Mouse (Mus musculus): ENCODE measurements around the gene Kif3b. TPM values are rescaled to one million over a fixed set of nuclear protein-coding genes. Genes with fewer than 3 reads are reported as not detected.

Gene Kif3b
- polyA plus RNA-seq, 1 experiment: 9.4 TPM

DNA sequence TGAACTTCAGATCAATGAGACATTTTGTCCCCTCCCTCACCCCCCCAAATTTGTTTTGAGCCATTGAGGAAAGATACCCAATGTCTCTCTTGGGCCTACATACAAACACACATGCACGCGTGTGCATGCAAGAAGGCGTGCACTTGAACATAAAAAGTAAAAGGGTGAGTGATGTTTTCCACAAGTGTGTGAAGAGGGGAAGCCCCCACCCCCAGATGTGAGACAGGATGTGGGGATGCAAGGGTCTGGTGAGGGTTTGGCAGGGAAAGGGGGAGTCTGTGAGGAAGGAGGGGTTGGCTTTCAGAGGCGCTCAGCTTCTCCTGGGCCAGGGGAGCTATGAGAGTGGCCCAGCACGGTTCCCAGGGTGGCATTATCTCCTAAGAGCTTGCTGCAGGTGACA lies 12.9 kb upstream of the Kif3b start:
- H3K27ac ChIP-seq (replicated peaks; ENCODE audit: low read depth, low read length): no peak overlapping the region
- no peak overlapping the region for H3K4me3 ChIP-seq (ENCODE audit: insufficient read depth, low read depth, low read length)
- H3K4me1 ChIP-seq (ENCODE audit: control insufficient read depth, insufficient read depth, insufficient read length, low read length): no peaks in the 10 kb centered on the region

DNA sequence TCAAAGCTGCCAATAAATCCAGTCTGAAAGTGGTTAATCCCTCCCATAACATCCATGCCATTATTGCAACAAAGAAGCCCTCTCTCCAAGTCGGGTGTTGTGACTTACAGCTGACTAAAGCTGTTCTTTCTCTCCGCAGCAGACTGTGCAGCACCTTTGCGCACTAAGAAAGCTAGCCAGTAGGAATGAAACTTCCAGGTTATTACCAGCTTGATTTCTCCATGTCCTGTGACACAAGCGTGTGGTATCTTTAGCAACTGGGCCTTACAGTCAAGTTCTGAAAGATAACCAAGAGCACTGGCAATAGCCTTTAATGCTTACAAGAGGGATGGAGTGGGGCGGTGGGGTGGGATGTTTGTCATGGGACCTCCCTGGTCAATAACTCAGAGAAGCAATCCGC lies 7.3 kb upstream of the Kif3b start:
- Histone ChIP-seq H3K4me1 (ENCODE audit: control insufficient read depth, insufficient read depth, insufficient read length, low read length) (no peaks in the 10 kb centered on the region), H3K27ac (replicated peaks; ENCODE audit: low read depth, low read length) (no peak overlapping the region), H3K4me3 (ENCODE audit: insufficient read depth, low read depth, low read length) (no peak overlapping the region)

DNA sequence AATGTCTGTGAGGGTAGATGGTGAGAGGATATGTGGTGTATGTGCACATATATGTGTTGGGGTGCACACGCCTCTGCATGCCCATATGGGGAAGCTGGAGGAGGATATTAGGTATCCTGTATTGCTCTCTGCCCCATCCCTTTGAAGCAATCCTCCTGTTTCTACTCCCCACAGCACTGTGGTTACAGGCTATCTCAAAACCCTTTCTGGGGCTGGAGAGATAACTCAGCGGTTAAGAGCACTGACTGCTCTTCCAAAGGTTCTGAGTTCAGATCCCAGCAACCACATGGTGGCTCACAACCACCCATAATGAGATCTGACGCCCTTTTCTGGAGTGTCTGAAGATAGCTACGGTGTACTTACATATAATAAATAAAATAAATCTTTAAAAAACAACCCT lies 4.7 kb upstream of the Kif3b start:
- Histone ChIP-seq H3K4me1 (ENCODE audit: control insufficient read depth, insufficient read depth, insufficient read length, low read length) (no peaks in the 10 kb centered on the region), H3K27ac (replicated peaks; ENCODE audit: low read depth, low read length) (no peak overlapping the region), H3K4me3 (ENCODE audit: insufficient read depth, low read depth, low read length) (no peak overlapping the region)

DNA sequence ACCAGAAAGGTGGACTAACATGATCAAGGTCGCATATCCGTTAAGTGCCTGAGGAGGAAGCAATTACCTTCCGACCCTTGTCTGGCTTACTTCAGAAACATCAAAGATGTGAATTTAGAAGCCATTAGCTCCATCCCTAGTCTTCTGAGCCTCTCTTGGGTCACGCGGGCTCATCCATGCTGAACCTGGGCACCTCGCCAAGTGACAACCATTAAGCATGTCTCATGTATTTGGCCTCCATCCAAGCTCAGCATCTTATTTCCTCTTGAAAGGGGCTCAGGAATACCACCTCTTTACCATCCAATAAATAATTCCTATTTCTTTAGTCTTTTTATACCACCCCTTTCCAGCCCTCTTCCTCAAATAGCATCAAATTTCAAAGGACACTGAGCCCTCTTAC lies 3.4 kb upstream of the Kif3b start:
- H3K4me3 ChIP-seq (ENCODE audit: insufficient read depth, low read depth, low read length): no peak overlapping the region
- H3K4me1 ChIP-seq (ENCODE audit: control insufficient read depth, insufficient read depth, insufficient read length, low read length): peaks cover 3% of the 10 kb centered on the region; the same call in 1 of the 2 replicates
- no peak overlapping the region for H3K27ac ChIP-seq (replicated peaks; ENCODE audit: low read depth, low read length)

DNA sequence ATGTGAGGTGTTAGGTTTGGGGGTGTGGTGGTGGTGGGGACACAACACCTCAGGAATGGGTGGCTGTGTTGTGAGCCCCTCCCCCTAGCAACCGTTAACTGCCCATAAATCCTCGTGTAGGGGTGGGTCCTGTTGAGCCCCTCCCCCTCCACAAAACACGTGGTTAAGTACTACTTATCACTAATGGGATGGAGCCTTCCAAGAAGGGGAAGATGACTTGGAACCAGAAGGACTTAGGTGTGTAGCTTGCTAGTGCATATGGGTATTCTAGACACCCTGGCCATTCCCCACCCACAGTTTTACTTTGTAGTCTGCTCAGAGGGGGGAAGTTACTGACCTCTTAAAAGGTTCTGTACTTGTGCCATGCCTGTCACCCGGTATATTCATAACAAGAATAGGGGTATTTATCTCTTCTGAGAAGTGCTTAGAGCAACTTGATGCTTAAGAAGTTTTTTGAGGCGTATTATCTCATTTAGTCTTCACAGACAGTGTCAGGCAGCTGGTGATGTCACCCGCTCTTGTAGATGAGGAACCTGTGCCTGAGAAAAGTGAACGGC lies 1.2 kb downstream of the Kif3b start:
- peaks cover 3% of the 10 kb centered on the region; the same call in 1 of the 2 replicates for H3K4me1 ChIP-seq (ENCODE audit: control insufficient read depth, insufficient read depth, insufficient read length, low read length)
- no peak overlapping the region for H3K27ac ChIP-seq (replicated peaks; ENCODE audit: low read depth, low read length)
- H3K4me3 ChIP-seq (ENCODE audit: insufficient read depth, low read depth, low read length): peak overlapping the region; percentile 90; the same call in 1 of the 2 replicates

DNA sequence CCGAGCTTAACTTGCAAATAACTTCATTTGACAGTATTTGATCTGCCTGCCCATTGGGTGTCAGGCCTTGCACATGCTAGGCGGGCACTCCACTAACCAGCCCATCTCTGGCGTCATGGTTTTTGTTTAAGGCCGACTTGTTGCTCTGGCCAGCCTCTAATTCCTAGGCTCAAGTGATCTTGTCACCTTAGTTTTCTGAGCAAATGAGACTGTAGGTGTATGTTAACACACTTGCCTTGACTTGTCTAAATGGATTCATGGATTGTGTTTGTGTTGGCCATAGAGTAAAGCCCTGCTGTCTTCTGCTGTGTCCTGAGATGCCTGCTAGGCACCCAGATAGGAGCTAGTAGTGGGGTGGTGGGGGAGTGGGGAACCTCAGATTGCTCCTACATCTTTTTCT lies 4.0 kb downstream of the Kif3b start:
- H3K27ac ChIP-seq (replicated peaks; ENCODE audit: low read depth, low read length): no peak overlapping the region
- peaks cover 3% of the 10 kb centered on the region; the same call in 1 of the 2 replicates for H3K4me1 ChIP-seq (ENCODE audit: control insufficient read depth, insufficient read depth, insufficient read length, low read length)
- no peak overlapping the region for H3K4me3 ChIP-seq (ENCODE audit: insufficient read depth, low read depth, low read length)

DNA sequence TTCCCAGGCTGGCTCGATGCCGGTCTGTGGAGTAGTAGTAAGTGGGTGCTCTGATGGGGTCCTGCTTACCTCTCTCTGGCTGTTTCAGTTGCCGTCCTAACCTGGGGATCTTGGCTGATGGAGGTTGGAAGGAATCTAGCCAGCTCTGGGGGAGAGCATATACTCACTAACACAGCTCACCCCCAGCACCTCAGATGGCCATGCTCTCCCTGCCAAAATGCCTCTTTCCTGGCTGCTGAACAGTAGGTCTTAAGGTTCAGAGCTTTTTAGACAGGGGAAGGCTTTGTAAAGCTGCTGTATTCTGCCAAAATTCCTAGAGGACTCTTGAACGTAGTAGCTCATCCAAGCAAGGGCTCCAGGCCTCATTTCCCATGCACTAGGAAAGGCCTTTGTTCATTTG lies 6.6 kb downstream of the Kif3b start:
- Histone ChIP-seq H3K4me3 (ENCODE audit: insufficient read depth, low read depth, low read length) (no peak overlapping the region), H3K4me1 (ENCODE audit: control insufficient read depth, insufficient read depth, insufficient read length, low read length) (no peaks in the 10 kb centered on the region), H3K27ac (replicated peaks; ENCODE audit: low read depth, low read length) (no peak overlapping the region)

DNA sequence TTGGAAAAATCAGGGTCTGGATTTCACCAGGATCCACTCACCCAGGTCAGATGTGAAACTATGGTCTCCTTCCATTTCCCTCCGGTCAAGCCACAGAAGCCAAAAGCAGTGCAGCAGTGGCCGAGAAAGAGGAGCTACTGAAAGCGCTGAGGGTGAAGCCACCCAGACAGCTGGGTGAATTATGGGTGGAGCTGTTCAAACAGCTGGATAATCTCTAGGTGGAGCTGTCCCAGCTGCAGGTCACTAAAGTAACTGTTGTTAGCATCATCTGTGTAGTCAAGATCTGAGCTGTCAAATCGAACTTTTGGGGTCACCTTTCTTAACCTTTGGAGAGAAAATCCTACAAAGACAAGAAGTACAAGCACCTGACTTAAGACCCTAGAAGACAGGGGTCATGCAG lies 7.2 kb downstream of the Kif3b start:
- peak overlapping the region; percentile 26; the same call in 1 of the 2 replicates for H3K27ac ChIP-seq (replicated peaks; ENCODE audit: low read depth, low read length)
- no peaks in the 10 kb centered on the region for H3K4me1 ChIP-seq (ENCODE audit: control insufficient read depth, insufficient read depth, insufficient read length, low read length)
- no peak overlapping the region for H3K4me3 ChIP-seq (ENCODE audit: insufficient read depth, low read depth, low read length)

DNA sequence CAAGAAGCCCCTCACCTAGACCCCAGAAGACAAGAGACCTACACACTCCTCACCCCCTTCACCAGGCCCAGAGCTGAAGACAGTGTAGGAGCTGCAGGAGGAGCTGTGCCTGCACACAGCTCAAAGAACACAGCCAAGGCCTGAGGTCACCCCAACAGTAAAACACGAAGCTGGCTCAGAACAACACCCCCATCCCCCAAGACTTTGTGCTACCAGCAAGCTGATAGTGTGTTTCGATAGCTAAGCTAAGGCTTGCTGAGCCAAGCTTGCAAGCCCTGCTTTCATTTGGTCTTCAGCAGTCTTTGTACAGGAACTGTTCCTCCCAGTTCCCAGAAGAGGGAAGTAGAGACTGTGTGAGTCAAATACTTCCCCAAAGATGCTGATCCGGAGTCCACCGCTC lies 7.7 kb downstream of the Kif3b start:
- H3K4me1 ChIP-seq (ENCODE audit: control insufficient read depth, insufficient read depth, insufficient read length, low read length): no peaks in the 10 kb centered on the region
- peak overlapping the region; percentile 26; the same call in 1 of the 2 replicates for H3K27ac ChIP-seq (replicated peaks; ENCODE audit: low read depth, low read length)
- H3K4me3 ChIP-seq (ENCODE audit: insufficient read depth, low read depth, low read length): no peak overlapping the region

DNA sequence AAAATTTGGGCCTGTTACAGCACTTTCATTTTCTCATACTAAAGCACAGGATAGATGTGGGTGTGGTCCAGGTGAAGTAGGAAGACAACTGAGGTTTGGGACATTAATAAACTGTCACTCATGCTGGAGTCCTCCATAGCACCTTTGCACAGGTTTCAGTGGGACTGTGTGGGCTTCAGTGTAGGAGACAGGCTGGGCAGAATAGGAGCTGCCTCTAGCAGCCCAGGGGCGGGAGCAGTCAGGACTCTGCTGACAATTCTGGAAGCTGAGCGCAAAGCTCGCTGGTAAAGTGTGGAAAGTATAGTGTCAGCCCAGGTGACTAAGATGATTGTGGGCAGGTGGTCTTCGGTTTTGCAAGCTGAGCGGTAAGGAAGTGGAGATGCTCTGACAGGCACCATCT lies 9.9 kb downstream of the Kif3b start:
- Histone ChIP-seq H3K27ac (replicated peaks; ENCODE audit: low read depth, low read length) (no peak overlapping the region), H3K4me3 (ENCODE audit: insufficient read depth, low read depth, low read length) (no peak overlapping the region), H3K4me1 (ENCODE audit: control insufficient read depth, insufficient read depth, insufficient read length, low read length) (no peaks in the 10 kb centered on the region)

DNA sequence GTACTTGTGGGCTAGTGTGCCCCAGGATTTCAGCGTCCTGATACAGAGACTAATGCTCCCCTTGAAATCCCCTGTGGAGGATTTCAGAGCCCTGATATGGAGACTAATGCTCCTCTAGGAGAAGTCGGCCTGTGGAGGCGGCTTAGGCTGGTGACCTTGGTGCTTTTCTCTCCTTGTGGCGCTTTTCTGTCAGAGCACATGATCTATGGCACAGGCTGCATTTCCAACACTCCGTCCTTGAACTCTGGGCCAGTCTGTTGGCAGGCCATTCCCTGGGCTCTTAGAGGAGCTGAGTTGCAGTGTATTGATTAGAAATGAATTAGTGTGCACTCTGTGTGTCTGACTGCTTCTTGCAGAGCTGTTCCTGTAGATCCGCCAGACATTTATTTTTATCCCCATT lies 14.0 kb downstream of the Kif3b start:
- peak overlapping the region; percentile 84 for H3K27ac ChIP-seq (replicated peaks; ENCODE audit: low read depth, low read length)
- no peak overlapping the region for H3K4me3 ChIP-seq (ENCODE audit: insufficient read depth, low read depth, low read length)
- peaks cover 3% of the 10 kb centered on the region for H3K4me1 ChIP-seq (ENCODE audit: control insufficient read depth, insufficient read depth, insufficient read length, low read length)

DNA sequence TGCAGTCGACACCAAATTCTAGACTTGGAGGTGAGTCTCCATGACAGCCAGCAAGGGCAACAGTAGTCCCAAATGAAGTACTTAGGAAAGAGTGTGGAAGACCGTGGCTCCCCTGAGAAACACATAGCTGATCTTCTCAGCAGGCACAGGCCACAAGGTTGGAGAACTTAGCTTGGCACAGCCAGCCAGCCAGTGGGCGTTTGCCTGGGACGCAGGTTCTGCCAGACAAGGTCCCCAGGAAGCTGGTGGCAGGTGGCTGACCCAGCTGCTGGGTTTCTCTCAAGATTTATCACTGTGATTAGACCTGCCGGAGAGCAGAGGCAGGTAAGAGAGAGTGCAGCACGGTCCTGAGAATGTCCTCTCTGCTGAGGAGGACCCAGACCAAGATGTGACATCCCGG lies 17.4 kb downstream of the Kif3b start:
- Histone ChIP-seq H3K27ac (replicated peaks; ENCODE audit: low read depth, low read length) (no peak overlapping the region; the same call in 1 of the 2 replicates), H3K4me3 (ENCODE audit: insufficient read depth, low read depth, low read length) (no peak overlapping the region), H3K4me1 (ENCODE audit: control insufficient read depth, insufficient read depth, insufficient read length, low read length) (peaks cover 3% of the 10 kb centered on the region)

DNA sequence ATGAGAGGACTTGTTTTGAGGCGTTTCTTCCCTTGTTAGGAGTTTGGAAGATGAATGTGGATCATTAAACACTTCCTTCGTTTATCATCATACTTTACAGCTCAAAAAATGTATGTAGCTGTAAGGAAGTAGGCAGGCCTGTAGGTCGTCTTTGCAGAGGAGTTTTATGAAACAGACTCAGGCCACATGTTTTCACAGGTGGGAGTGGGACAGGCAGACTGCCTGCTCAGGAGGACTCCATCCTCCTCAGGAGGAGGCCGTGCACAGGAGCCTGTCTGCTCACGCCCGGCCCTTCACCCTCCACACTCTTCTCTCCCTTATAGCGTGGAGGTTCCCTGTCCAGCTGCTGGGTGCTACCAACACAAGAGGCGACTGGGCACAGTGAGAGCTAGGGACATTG lies 17.9 kb downstream of the Kif3b start:
- Histone ChIP-seq H3K4me3 (ENCODE audit: insufficient read depth, low read depth, low read length) (no peak overlapping the region), H3K4me1 (ENCODE audit: control insufficient read depth, insufficient read depth, insufficient read length, low read length) (peaks cover 3% of the 10 kb centered on the region), H3K27ac (replicated peaks; ENCODE audit: low read depth, low read length) (no peak overlapping the region)

DNA sequence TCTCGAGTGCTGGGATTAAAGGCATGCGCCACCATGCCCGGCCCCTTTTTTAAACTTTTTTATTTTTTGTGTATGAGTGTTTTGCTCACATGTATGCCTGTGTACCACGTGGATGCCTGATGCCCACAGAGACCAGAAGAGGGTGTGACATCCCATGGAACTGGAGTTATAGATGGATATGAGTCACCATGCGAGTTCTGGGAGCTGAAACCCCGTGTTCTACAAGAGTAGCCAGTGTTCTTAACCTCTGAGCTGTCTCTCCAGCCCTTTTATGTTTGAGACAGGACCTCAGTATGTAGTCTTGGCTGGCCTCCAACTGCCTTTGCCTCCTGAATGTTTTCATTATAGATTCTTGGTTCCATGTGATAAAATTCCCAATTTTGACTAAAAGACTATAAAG lies 19.0 kb downstream of the Kif3b start:
- H3K4me1 ChIP-seq (ENCODE audit: control insufficient read depth, insufficient read depth, insufficient read length, low read length): peaks cover 3% of the 10 kb centered on the region
- H3K27ac ChIP-seq (replicated peaks; ENCODE audit: low read depth, low read length): no peak overlapping the region
- H3K4me3 ChIP-seq (ENCODE audit: insufficient read depth, low read depth, low read length): no peak overlapping the region

DNA sequence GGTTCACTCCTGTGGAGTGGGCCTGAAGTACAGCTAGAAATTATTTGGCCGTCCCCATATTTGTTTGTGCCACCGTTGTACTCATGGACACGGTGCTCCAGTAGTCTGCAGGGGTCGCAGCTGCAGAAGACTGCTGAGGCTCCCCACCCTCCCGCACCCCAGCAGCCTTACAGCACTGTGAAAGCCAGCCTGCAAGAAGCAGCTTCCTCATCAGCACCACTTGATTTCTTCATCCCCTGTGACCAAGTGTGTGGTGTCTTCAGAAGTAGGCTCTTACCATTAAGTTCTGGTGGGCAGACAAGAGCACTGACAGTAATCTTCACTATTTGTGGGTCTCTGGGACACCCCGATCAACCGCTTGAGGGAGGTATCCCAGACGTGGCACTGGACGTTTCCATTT lies 21.7 kb downstream of the Kif3b start:
- H3K27ac ChIP-seq (replicated peaks; ENCODE audit: low read depth, low read length): no peak overlapping the region
- H3K4me1 ChIP-seq (ENCODE audit: control insufficient read depth, insufficient read depth, insufficient read length, low read length): peaks cover 3% of the 10 kb centered on the region
- H3K4me3 ChIP-seq (ENCODE audit: insufficient read depth, low read depth, low read length): no peak overlapping the region

DNA sequence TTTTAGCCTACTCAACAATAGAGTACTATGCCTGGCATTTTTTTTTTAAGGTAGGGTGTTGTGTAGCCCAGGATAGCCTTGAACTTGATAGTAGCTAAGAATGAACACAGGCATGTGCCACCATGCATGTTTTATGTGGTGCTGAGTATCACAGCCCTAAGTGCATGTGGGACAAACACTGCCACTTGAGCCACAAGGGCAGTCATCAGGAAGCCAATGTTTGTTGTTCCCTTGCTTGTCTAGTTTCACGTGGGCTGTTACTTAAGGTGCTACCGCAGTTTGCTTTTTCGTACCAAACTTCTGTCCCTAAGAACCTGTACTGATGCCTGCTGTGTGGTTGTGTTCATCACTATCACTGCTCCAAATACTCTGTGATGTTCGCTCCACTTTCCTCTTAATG lies 27.2 kb downstream of the Kif3b start:
- Histone ChIP-seq H3K4me3 (ENCODE audit: insufficient read depth, low read depth, low read length) (no peak overlapping the region), H3K4me1 (ENCODE audit: control insufficient read depth, insufficient read depth, insufficient read length, low read length) (0 out of 2 replicates have a peak, but pooled peaks cover 2% of the 10 kb centered on the region), H3K27ac (replicated peaks; ENCODE audit: low read depth, low read length) (no peak overlapping the region)

Measured in brown adipose tissue, adult 24 weeks (tissue).